Mouse (Mus musculus) heart, embryonic 13.5 days (tissue): ENCODE measurements at regions not wholly inside any gene's neighbourhood (a gene's known extent, or its start where the extent isn't known, plus 50 kb on each side); places are given as distances from the start of the nearest gene placed in this dataset.

Experiments used
- ATAC-seq: fragments of 200-750 bp; cut with Nextera tagmentation; 2 replicates; pipeline ENCODE4 v1.8.0; 2017; ENCODE audit warnings: moderate TSS enrichment; ENCODE audit not compliant: insufficient number of reproducible peaks, low FRiP score, low TSS enrichment; ENCODE audit errors: extremely low read depth
- H3K27ac ChIP-seq: fragments of 300-500 bp; sonication (generic); replicated peaks from 2 replicates; pipeline ENCODE4 v1.5.1; 2015; ENCODE audit warnings: moderate library complexity, mild to moderate bottlenecking, inconsistent platforms
- H3K27me3 ChIP-seq: fragments of 300-500 bp; sonication (generic); replicated peaks from 2 replicates; pipeline ENCODE4 v1.6.1; 2015; ENCODE audit warnings: mild to moderate bottlenecking, inconsistent platforms
- H3K36me3 ChIP-seq: fragments of 300-500 bp; sonication (generic); 2 replicates; pipeline ENCODE4 v1.6.1; 2015; ENCODE audit warnings: mild to moderate bottlenecking, inconsistent platforms
- H3K4me1 ChIP-seq: fragments of 300-500 bp; sonication (generic); 2 replicates; pipeline ENCODE4 v1.6.1; 2015; ENCODE audit warnings: inconsistent platforms
- H3K4me2 ChIP-seq: fragments of 300-500 bp; sonication (generic); 2 replicates; pipeline ENCODE4 v1.6.1; 2015; ENCODE audit warnings: inconsistent platforms, mild to moderate bottlenecking, moderate library complexity
- H3K4me3 ChIP-seq: fragments of 300-500 bp; sonication (generic); 2 replicates; pipeline ENCODE4 v1.5.1; 2015; ENCODE audit warnings: moderate library complexity, mild to moderate bottlenecking, inconsistent platforms
- H3K9ac ChIP-seq: fragments of 300-500 bp; sonication (generic); 2 replicates; pipeline ENCODE4 v1.6.1; 2015; ENCODE audit warnings: inconsistent platforms, mild to moderate bottlenecking, moderate library complexity
- H3K9me3 ChIP-seq: fragments of 300-500 bp; sonication (generic); 2 replicates; pipeline ENCODE4 v1.6.1; 2016; ENCODE audit warnings: inconsistent platforms
- whole genome bisulfite sequencing: fragments of 180-500 bp; shearing (Covaris S2); methylation state at CpG from one replicate; pipeline ENCODE4 v1.1.7; 2015; ENCODE audit warnings: mixed read lengths; 5-methylcytosine and 5-hydroxymethylcytosine counted together

GRCm38 (mm10) chr12:73491370-73491769, 54.8 kb downstream of the Tmem30b start:
- H3K27me3 ChIP-seq = no peaks in the 10 kb centered on the region
- peaks cover 6% of the 10 kb centered on the region; the same call in 1 of the 2 replicates for H3K4me1 ChIP-seq
- H3K9ac ChIP-seq = no peak overlapping the region
- no peak for ATAC-seq
- 67% methylated on average over 3 of the region's 3 CpGs for WGBS
- 0 out of 2 replicates have a peak, but pooled peaks cover 8% of the 10 kb centered on the region for H3K9me3 ChIP-seq
- H3K4me2 ChIP-seq = no peak overlapping the region
- no peak overlapping the region for H3K27ac ChIP-seq
- H3K36me3 ChIP-seq = no peaks in the 10 kb centered on the region
- H3K4me3 ChIP-seq = no peak overlapping the region

GRCm38 (mm10) chr12:73482858-73483257, 63.3 kb downstream of the Tmem30b start:
- no peak overlapping the region for H3K27ac ChIP-seq
- no peak overlapping the region for H3K4me2 ChIP-seq
- no peak overlapping the region for H3K9ac ChIP-seq
- 78% methylated on average over 2 of the region's 2 CpGs for WGBS
- no peak overlapping the region for H3K4me3 ChIP-seq
- peaks cover 3% of the 10 kb centered on the region; the same call in 1 of the 2 replicates for H3K4me1 ChIP-seq
- H3K27me3 ChIP-seq = no peaks in the 10 kb centered on the region; the same call in 1 of the 2 replicates
- ATAC-seq = no peak
- no peaks in the 10 kb centered on the region for H3K9me3 ChIP-seq
- no peaks in the 10 kb centered on the region for H3K36me3 ChIP-seq

GRCm38 (mm10) chr12:73482275-73482674, 63.9 kb downstream of the Tmem30b start:
- Histone ChIP-seq H3K27me3 (no peaks in the 10 kb centered on the region; the same call in 1 of the 2 replicates), H3K4me2 (no peak overlapping the region), H3K4me3 (no peak overlapping the region), H3K9ac (no peak overlapping the region), H3K36me3 (no peaks in the 10 kb centered on the region), H3K27ac (no peak overlapping the region), H3K4me1 (no peaks in the 10 kb centered on the region), H3K9me3 (no peaks in the 10 kb centered on the region)
- ATAC-seq = no peak
- WGBS = 74% methylated on average over 6 of the region's 6 CpGs

- H3K9me3 ChIP-seq = no peaks in the 10 kb centered on the region
- H3K9ac ChIP-seq = no peak overlapping the region
- H3K4me1 ChIP-seq = peaks cover 2% of the 10 kb centered on the region
- H3K27ac ChIP-seq = no peak overlapping the region
- H3K4me3 ChIP-seq = no peak overlapping the region
- no peaks in the 10 kb centered on the region; the same call in 1 of the 2 replicates for H3K27me3 ChIP-seq
- H3K4me2 ChIP-seq = no peak overlapping the region
- no peaks in the 10 kb centered on the region for H3K36me3 ChIP-seq
- no peak for ATAC-seq
- WGBS = 68% methylated on average over 3 of the region's 3 CpGs
Measured at GRCm38 (mm10) chr12:73481705-73482104, 64.5 kb downstream of the Tmem30b start.

- Histone ChIP-seq H3K4me3 (no peak overlapping the region), H3K9me3 (no peaks in the 10 kb centered on the region), H3K4me1 (peaks cover 8% of the 10 kb centered on the region), H3K4me2 (no peak overlapping the region), H3K9ac (no peak overlapping the region), H3K27ac (no peak overlapping the region), H3K36me3 (no peaks in the 10 kb centered on the region), H3K27me3 (no peaks in the 10 kb centered on the region; the same call in 1 of the 2 replicates)
- 87% methylated on average over 6 of the region's 6 CpGs for WGBS
- no peak for ATAC-seq
Measured at GRCm38 (mm10) chr12:73481165-73481564, 65.0 kb downstream of the Tmem30b start.

GRCm38 (mm10) chr12:73480610-73480971, 65.6 kb downstream of the Tmem30b start:
- no peaks in the 10 kb centered on the region for H3K9me3 ChIP-seq
- H3K36me3 ChIP-seq = no peaks in the 10 kb centered on the region
- H3K27ac ChIP-seq = no peak overlapping the region
- WGBS = 83% methylated on average over 6 of the region's 6 CpGs
- no peak overlapping the region for H3K4me3 ChIP-seq
- peaks cover 11% of the 10 kb centered on the region for H3K4me1 ChIP-seq
- H3K27me3 ChIP-seq = no peaks in the 10 kb centered on the region; the same call in 1 of the 2 replicates
- no peak for ATAC-seq
- no peak overlapping the region for H3K4me2 ChIP-seq
- H3K9ac ChIP-seq = no peak overlapping the region

GRCm38 (mm10) chr12:73479932-73480609, 66.1 kb downstream of the Tmem30b start:
- no peak for ATAC-seq
- WGBS = 82% methylated on average over 15 of the region's 15 CpGs

GRCm38 (mm10) chr12:73478641-73479040, 67.6 kb downstream of the Tmem30b start:
- H3K36me3 ChIP-seq = no peaks in the 10 kb centered on the region
- peaks cover 17% of the 10 kb centered on the region for H3K4me1 ChIP-seq
- no peak overlapping the region for H3K4me2 ChIP-seq
- WGBS = 80% methylated on average over 4 of the region's 4 CpGs
- H3K27me3 ChIP-seq = no peaks in the 10 kb centered on the region; the same call in 1 of the 2 replicates
- no peak for ATAC-seq
- no peaks in the 10 kb centered on the region for H3K9me3 ChIP-seq
- H3K27ac ChIP-seq = no peak overlapping the region
- no peak overlapping the region for H3K9ac ChIP-seq
- H3K4me3 ChIP-seq = no peak overlapping the region

More at GRCm38 (mm10) chr12:73479932-73480609, 66.1 kb downstream of the Tmem30b start:
- Histone ChIP-seq H3K4me1 (peaks cover 12% of the 10 kb centered on the region), H3K4me3 (no peak overlapping the region), H3K27me3 (no peaks in the 10 kb centered on the region; the same call in 1 of the 2 replicates), H3K27ac (no peak overlapping the region), H3K36me3 (no peaks in the 10 kb centered on the region), H3K9me3 (no peaks in the 10 kb centered on the region), H3K4me2 (no peak overlapping the region), H3K9ac (no peak overlapping the region)

GRCm38 (mm10) chr12:73476421-73476858, 69.8 kb downstream of the Tmem30b start:
- 4% methylated on average over 7 of the region's 7 CpGs for WGBS
- peak overlapping the region; percentile 51 for H3K4me2 ChIP-seq
- no peak for ATAC-seq

GRCm38 (mm10) chr12:73475774-73476173, 70.4 kb downstream of the Tmem30b start:
- Histone ChIP-seq H3K27me3 (no peaks in the 10 kb centered on the region; the same call in 1 of the 2 replicates), H3K9me3 (no peaks in the 10 kb centered on the region), H3K4me2 (no peak overlapping the region), H3K4me1 (peaks cover 17% of the 10 kb centered on the region), H3K27ac (no peak overlapping the region), H3K9ac (no peak overlapping the region), H3K4me3 (no peak overlapping the region), H3K36me3 (no peaks in the 10 kb centered on the region)
- 60% methylated on average over 3 of the region's 3 CpGs for WGBS
- ATAC-seq = no peak

More at GRCm38 (mm10) chr12:73476421-73476858, 69.8 kb downstream of the Tmem30b start:
- H3K4me3 ChIP-seq = no peak overlapping the region
- no peaks in the 10 kb centered on the region for H3K9me3 ChIP-seq
- no peaks in the 10 kb centered on the region for H3K36me3 ChIP-seq
- H3K9ac ChIP-seq = peak overlapping the region; percentile 33; the same call in 1 of the 2 replicates
- no peaks in the 10 kb centered on the region; the same call in 1 of the 2 replicates for H3K27me3 ChIP-seq
- peaks cover 17% of the 10 kb centered on the region for H3K4me1 ChIP-seq
- no peak overlapping the region for H3K27ac ChIP-seq

- WGBS = 21% methylated on average over 5 of the region's 5 CpGs
Measured at GRCm38 (mm10) chr12:73475020-73475419, 71.2 kb downstream of the Tmem30b start.

GRCm38 (mm10) chr12:73473111-73473510, 73.1 kb downstream of the Tmem30b start:
- H3K4me2 ChIP-seq = no peak overlapping the region
- H3K27me3 ChIP-seq = no peaks in the 10 kb centered on the region; the same call in 1 of the 2 replicates
- H3K4me3 ChIP-seq = no peak overlapping the region
- no peak for ATAC-seq
- no peaks in the 10 kb centered on the region for H3K9me3 ChIP-seq
- H3K9ac ChIP-seq = no peak overlapping the region
- no peaks in the 10 kb centered on the region for H3K36me3 ChIP-seq
- 67% methylated on average over 4 of the region's 4 CpGs for WGBS
- H3K27ac ChIP-seq = no peak overlapping the region
- peaks cover 17% of the 10 kb centered on the region for H3K4me1 ChIP-seq

More at GRCm38 (mm10) chr12:73475020-73475419, 71.2 kb downstream of the Tmem30b start:
- Histone ChIP-seq H3K27ac (no peak overlapping the region), H3K4me3 (no peak overlapping the region), H3K4me1 (peaks cover 17% of the 10 kb centered on the region), H3K36me3 (no peaks in the 10 kb centered on the region), H3K4me2 (no peak overlapping the region), H3K9me3 (no peaks in the 10 kb centered on the region), H3K9ac (no peak overlapping the region), H3K27me3 (no peaks in the 10 kb centered on the region; the same call in 1 of the 2 replicates)
- no peak for ATAC-seq
